Mouse (Mus musculus): Measurements from ENCODE around the gene Adcy2. TPM values are rescaled to one million over a fixed set of nuclear protein-coding genes. Genes with fewer than 3 reads are reported as not detected.

Adcy2 gene
- polyA plus RNA-seq, 1 experiment from 2014 or later, result 6.5 TPM

DNA sequence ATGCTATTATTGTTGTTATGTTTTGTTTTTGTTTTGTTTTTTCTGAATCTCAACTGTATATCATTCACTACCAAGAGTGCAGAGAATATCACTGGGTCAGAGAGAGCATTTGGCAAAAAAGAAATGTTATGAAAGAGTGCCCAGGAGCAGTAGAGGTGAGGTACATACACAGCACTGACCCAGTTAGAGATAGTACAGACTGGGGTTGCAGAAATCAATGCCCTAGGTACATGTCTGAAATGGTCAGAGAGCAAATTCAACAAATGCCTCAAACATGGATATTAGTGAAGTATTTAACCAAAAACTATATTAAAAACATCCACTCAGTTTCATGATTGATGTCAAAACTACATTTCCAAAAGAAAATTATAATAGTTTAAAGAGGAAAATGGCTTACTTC is 286.7 kb downstream of the Adcy2 start:
- ATAC-seq (replicated peaks; ENCODE audit: low FRiP score), result no peak
- Histone ChIP-seq H3K4me2 (no peak overlapping the region), H3K9ac (no peak overlapping the region), H3K36me3 (no peaks in the 10 kb centered on the region), H3K27me3 (no peaks in the 10 kb centered on the region), H3K27ac (no peak overlapping the region), H3K4me1 (no peaks in the 10 kb centered on the region), H3K4me3 (replicated peaks) (no peak overlapping the region), H3K9me3 (replicated peaks) (no peaks in the 10 kb centered on the region)

- no peaks in the 10 kb centered on the region for H3K4me1 ChIP-seq
- 83% methylated on average over 6 of the region's 6 CpGs for WGBS
- H3K4me2 ChIP-seq, result no peak overlapping the region
- H3K27ac ChIP-seq, result no peak overlapping the region
- no peaks in the 10 kb centered on the region for H3K36me3 ChIP-seq
- H3K9me3 ChIP-seq (replicated peaks), result no peaks in the 10 kb centered on the region
- no peak overlapping the region for H3K9ac ChIP-seq
- no peak overlapping the region for H3K4me3 ChIP-seq (replicated peaks)
- no peak for ATAC-seq (replicated peaks; ENCODE audit: low FRiP score)
- H3K27me3 ChIP-seq, result no peaks in the 10 kb centered on the region
Observed at GRCm38 (mm10) chr13:68707296-68707747, 292.0 kb downstream of the Adcy2 start.

- no peak overlapping the region for H3K4me2 ChIP-seq
- WGBS, result 89% methylated on average over 2 of the region's 2 CpGs
- no peak for ATAC-seq (replicated peaks; ENCODE audit: low FRiP score)
Observed at GRCm38 (mm10) chr13:68684919-68685318, 314.4 kb downstream of the Adcy2 start.

DNA sequence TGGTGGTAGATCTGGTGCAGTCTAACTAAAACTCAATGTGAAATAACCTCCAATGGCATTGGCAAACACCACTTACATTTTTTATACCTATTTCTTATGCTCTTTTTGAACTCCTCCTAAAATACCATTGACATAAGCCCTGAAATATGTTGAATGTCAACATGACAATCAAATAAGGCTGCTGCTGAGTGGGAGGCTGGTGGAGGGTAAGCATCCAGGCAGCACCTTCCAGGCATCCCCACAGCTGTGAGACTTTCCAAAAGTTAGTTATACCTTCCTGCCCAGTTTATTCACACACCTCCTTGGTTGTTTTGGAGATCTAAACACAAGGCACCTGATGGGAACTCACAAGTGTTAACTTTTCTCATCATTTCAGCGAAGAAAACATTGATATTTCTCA is 318.9 kb downstream of the Adcy2 start:
- WGBS, result 85% methylated on average over 1 of the region's 1 CpGs
- Histone ChIP-seq H3K27me3 (no peaks in the 10 kb centered on the region), H3K4me3 (replicated peaks) (no peak overlapping the region), H3K9ac (no peak overlapping the region), H3K27ac (no peak overlapping the region), H3K4me2 (no peak overlapping the region), H3K4me1 (no peaks in the 10 kb centered on the region), H3K36me3 (no peaks in the 10 kb centered on the region), H3K9me3 (replicated peaks) (no peaks in the 10 kb centered on the region)
- ATAC-seq (replicated peaks; ENCODE audit: low FRiP score), result no peak

More at GRCm38 (mm10) chr13:68684919-68685318, 314.4 kb downstream of the Adcy2 start:
- Histone ChIP-seq H3K27me3 (no peaks in the 10 kb centered on the region), H3K9ac (no peak overlapping the region), H3K4me1 (no peaks in the 10 kb centered on the region), H3K27ac (no peak overlapping the region), H3K4me3 (replicated peaks) (no peak overlapping the region), H3K36me3 (0 out of 2 replicates have a peak, but pooled peaks cover 4% of the 10 kb centered on the region), H3K9me3 (replicated peaks) (no peaks in the 10 kb centered on the region)

DNA sequence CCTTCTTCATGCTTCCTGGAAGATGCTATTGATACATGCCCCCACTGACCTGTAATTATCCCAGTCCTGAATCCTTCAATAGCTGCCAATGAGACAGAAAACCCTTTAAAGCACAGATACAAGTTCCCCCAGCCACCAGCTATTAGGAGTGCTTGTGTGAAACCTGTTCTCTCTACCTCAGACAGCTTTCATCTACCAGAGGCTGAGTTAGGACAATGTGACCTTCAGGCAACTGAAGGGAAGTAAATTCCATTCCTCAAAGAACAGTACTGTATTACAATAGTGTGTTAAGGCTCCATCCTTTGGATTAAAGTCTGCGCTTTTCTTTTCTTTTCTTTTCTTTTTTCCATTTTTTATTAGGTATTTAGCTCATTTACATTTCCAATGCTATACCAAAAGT is 356.6 kb downstream of the Adcy2 start:
- H3K4me1 ChIP-seq, result no peaks in the 10 kb centered on the region
- no peak for ATAC-seq (replicated peaks; ENCODE audit: low FRiP score)
- H3K27ac ChIP-seq, result no peak overlapping the region
- H3K9me3 ChIP-seq (replicated peaks), result no peaks in the 10 kb centered on the region
- no peak overlapping the region for H3K9ac ChIP-seq
- H3K27me3 ChIP-seq, result no peaks in the 10 kb centered on the region
- no peaks in the 10 kb centered on the region for H3K36me3 ChIP-seq
- H3K4me3 ChIP-seq (replicated peaks), result no peak overlapping the region
- WGBS, result 94% methylated on average over 1 of the region's 1 CpGs
- no peak overlapping the region for H3K4me2 ChIP-seq

GRCm38 (mm10) chr13:68627041-68627440 is 372.3 kb downstream of the Adcy2 start:
- Histone ChIP-seq H3K9me3 (replicated peaks) (no peaks in the 10 kb centered on the region), H3K4me3 (replicated peaks) (no peak overlapping the region), H3K27me3 (no peaks in the 10 kb centered on the region), H3K9ac (no peak overlapping the region), H3K36me3 (0 out of 2 replicates have a peak, but pooled peaks cover 9% of the 10 kb centered on the region), H3K4me1 (no peaks in the 10 kb centered on the region), H3K27ac (no peak overlapping the region), H3K4me2 (no peak overlapping the region)
- 85% methylated on average over 3 of the region's 3 CpGs for WGBS
- ATAC-seq (replicated peaks; ENCODE audit: low FRiP score), result no peak

- H3K4me1 ChIP-seq, result no peaks in the 10 kb centered on the region
- 0 out of 2 replicates have a peak, but pooled peaks have one; percentile 52 for ATAC-seq (replicated peaks; ENCODE audit: low FRiP score)
- H3K36me3 ChIP-seq, result peaks cover 6% of the 10 kb centered on the region; the same call in 1 of the 2 replicates
- H3K27ac ChIP-seq, result no peak overlapping the region
- no peaks in the 10 kb centered on the region for H3K9me3 ChIP-seq (replicated peaks)
- H3K9ac ChIP-seq, result no peak overlapping the region
- WGBS, result 53% methylated on average over 6 of the region's 6 CpGs
- no peak overlapping the region for H3K4me3 ChIP-seq (replicated peaks)
- H3K27me3 ChIP-seq, result no peaks in the 10 kb centered on the region
- H3K4me2 ChIP-seq, result no peak overlapping the region
Observed at GRCm38 (mm10) chr13:68622792-68623191, 376.5 kb downstream of the Adcy2 start.

DNA sequence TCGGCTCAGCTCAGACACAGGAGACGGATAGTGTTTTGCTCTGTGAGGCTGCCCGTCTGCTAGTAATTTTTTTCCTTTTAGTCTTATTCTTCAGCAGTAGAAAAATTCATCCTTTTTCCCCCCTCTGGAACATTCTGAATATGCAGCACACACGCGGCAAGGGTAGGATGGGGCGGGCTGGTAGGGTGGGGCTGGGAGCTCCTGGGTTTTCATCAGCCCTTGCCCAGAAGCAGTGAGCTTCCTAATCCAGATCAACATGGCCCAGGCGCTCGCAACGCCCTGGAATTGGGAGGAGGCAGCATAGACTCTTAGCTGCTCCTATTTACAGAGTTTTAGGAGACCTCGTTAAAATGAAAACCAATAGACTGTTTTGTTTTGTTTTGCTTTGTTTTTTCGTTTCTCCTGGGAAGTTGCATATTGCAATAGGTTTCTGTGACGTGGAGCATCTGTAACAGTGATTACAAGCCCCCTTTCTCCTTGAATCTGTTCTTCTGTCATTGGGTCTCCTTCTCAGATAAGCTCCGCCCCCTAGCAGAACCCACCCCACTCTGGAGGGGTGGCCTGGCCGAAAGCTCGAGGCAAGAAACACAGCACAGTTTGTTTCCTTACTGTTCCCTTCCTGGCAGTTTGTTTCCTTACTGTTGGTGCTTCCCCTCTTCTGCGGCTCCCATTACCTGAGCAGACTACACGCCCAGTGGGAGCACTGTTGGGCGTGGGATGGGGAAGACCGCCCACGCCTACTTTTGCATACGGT is 391.5 kb downstream of the Adcy2 start:
- ATAC-seq (replicated peaks; ENCODE audit: low FRiP score), result peak; percentile 63
- H3K4me2 ChIP-seq, result peak overlapping the region; percentile 51
- no peaks in the 10 kb centered on the region for H3K9me3 ChIP-seq (replicated peaks)
- no peaks in the 10 kb centered on the region for H3K27me3 ChIP-seq
- peak overlapping the region; percentile 37; the same call in 1 of the 2 replicates for H3K27ac ChIP-seq
- H3K4me1 ChIP-seq, result peaks cover 14% of the 10 kb centered on the region
- H3K36me3 ChIP-seq, result no peaks in the 10 kb centered on the region
- peak overlapping the region; percentile 28 for H3K4me3 ChIP-seq (replicated peaks)
- no peak overlapping the region for H3K9ac ChIP-seq
- 49% methylated on average over 21 of the region's 21 CpGs for WGBS

DNA sequence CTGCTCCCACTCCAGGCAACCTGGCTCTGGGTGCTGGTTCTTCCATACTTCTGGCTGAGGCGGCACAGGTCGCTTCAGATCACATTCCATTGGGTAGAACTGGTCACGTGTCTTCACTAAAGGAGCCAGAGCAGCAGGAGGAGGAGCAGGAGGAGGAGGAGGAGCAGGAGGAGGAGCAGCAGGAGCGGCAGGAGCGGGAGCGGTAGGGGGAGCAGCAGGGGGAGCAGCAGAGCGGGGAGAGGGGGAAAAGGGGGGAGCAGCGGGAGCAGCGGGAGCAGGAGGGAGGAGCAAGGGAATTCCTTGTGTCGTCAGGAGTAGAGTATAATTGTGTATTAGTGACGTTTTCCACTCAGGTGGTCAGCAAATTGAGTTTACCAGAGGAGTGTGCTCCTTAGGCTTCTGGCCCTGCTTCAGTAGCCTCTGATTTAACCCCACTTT is 393.6 kb downstream of the Adcy2 start:
- no peak overlapping the region for H3K9ac ChIP-seq
- peaks cover 14% of the 10 kb centered on the region for H3K4me1 ChIP-seq

GRCm38 (mm10) chr13:68603085-68603484 is 396.3 kb downstream of the Adcy2 start:
- Histone ChIP-seq H3K27me3 (no peaks in the 10 kb centered on the region), H3K4me2 (no peak overlapping the region), H3K9me3 (replicated peaks) (no peaks in the 10 kb centered on the region), H3K4me3 (replicated peaks) (no peak overlapping the region), H3K36me3 (no peaks in the 10 kb centered on the region), H3K4me1 (peaks cover 10% of the 10 kb centered on the region), H3K27ac (no peak overlapping the region), H3K9ac (no peak overlapping the region)
- 79% methylated on average over 6 of the region's 6 CpGs for WGBS
- ATAC-seq (replicated peaks; ENCODE audit: low FRiP score), result no peak

More for the DNA sequence above, 393.6 kb downstream of the Adcy2 start:
- peak overlapping the region; percentile 60 for H3K4me2 ChIP-seq
- peak; percentile 82 for ATAC-seq (replicated peaks; ENCODE audit: low FRiP score)
- no peak overlapping the region for H3K27ac ChIP-seq
- H3K27me3 ChIP-seq, result no peaks in the 10 kb centered on the region
- no peaks in the 10 kb centered on the region for H3K36me3 ChIP-seq
- H3K9me3 ChIP-seq (replicated peaks), result no peaks in the 10 kb centered on the region
- peak overlapping the region; percentile 35 for H3K4me3 ChIP-seq (replicated peaks)
- 5% methylated on average over 11 of the region's 11 CpGs for WGBS

GRCm38 (mm10) chr13:68601184-68601583 is 398.2 kb downstream of the Adcy2 start:
- Histone ChIP-seq H3K4me3 (replicated peaks) (no peak overlapping the region), H3K9me3 (replicated peaks) (no peaks in the 10 kb centered on the region), H3K4me2 (no peak overlapping the region), H3K36me3 (no peaks in the 10 kb centered on the region), H3K27ac (no peak overlapping the region), H3K9ac (no peak overlapping the region), H3K27me3 (no peaks in the 10 kb centered on the region), H3K4me1 (peaks cover 9% of the 10 kb centered on the region; the same call in 1 of the 2 replicates)
- no peak for ATAC-seq (replicated peaks; ENCODE audit: low FRiP score)
- 11% methylated on average over 6 of the region's 6 CpGs for WGBS

DNA sequence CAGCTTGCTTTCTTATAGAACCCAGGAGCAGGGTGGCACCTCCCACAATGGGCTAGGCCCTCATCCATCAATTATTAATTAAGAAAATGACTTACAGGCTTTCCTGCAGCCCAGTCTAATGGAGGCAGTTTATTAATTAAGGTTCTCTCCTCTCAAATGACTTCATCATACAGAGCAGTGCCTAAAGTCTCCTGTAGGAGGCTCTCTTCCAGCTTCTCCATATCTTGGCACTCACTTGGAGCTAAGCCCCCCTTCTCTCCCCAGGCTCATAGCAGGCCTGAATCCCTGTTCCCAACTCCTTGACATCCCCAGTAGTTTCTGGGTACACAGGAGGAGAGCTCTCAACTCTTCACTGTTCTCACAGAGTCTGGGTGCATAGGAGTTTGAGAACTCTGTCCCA is 400.4 kb downstream of the Adcy2 start:
- no peak overlapping the region for H3K27ac ChIP-seq
- H3K4me3 ChIP-seq (replicated peaks), result no peak overlapping the region
- no peak overlapping the region for H3K9ac ChIP-seq
- ATAC-seq (replicated peaks; ENCODE audit: low FRiP score), result no peak
- peaks cover 3% of the 10 kb centered on the region; the same call in 1 of the 2 replicates for H3K36me3 ChIP-seq
- no peaks in the 10 kb centered on the region for H3K9me3 ChIP-seq (replicated peaks)
- no peaks in the 10 kb centered on the region for H3K27me3 ChIP-seq
- H3K4me1 ChIP-seq, result 0 out of 2 replicates have a peak, but pooled peaks cover 5% of the 10 kb centered on the region
- no peak overlapping the region for H3K4me2 ChIP-seq
